Mouse (Mus musculus) limb, embryonic 12.5 days (tissue): ENCODE results near the gene Ncmap. TPM values are rescaled to one million over a fixed set of nuclear protein-coding genes. Genes with fewer than 3 reads are reported as not detected.
A peak's percentile ranks its signal among the peaks of the same experiment; 100 is the strongest.

ENCODE experiments used
- ATAC-seq: fragments of 200-750 bp; cut with Nextera tagmentation; 2 replicates; pipeline ENCODE4 v1.8.0; 2017; ENCODE audit warnings: low read depth, moderate TSS enrichment; ENCODE audit not compliant: insufficient number of reproducible peaks, insufficient read depth, low FRiP score, low TSS enrichment
- H3K27ac ChIP-seq: fragments of 300-500 bp; sonication (generic); 2 replicates; pipeline ENCODE4 v1.5.1; 2016; ENCODE audit warnings: mild to moderate bottlenecking, moderate library complexity
- H3K27me3 ChIP-seq: fragments of 300-500 bp; sonication (generic); 2 replicates; pipeline ENCODE4 v1.6.1; 2016; ENCODE audit warnings: mild to moderate bottlenecking, moderate library complexity
- H3K36me3 ChIP-seq: fragments of 300-500 bp; sonication (generic); 2 replicates; pipeline ENCODE4 v1.6.1; 2016; ENCODE audit warnings: mild to moderate bottlenecking, moderate library complexity
- H3K4me1 ChIP-seq: fragments of 300-500 bp; sonication (generic); replicated peaks from 2 replicates; pipeline ENCODE4 v1.6.1; 2016
- H3K4me2 ChIP-seq: fragments of 300-500 bp; sonication (generic); 2 replicates; pipeline ENCODE4 v1.6.1; 2016; ENCODE audit warnings: mild to moderate bottlenecking, moderate library complexity
- H3K4me3 ChIP-seq: fragments of 300-500 bp; sonication (generic); replicated peaks from 2 replicates; pipeline ENCODE4 v1.5.1; 2016; ENCODE audit warnings: mild to moderate bottlenecking
- H3K9ac ChIP-seq: fragments of 300-500 bp; sonication (generic); replicated peaks from 2 replicates; pipeline ENCODE4 v1.6.1; 2016; ENCODE audit warnings: mild to moderate bottlenecking, moderate library complexity
- H3K9me3 ChIP-seq: fragments of 300-500 bp; sonication (generic); 2 replicates; pipeline ENCODE4 v1.6.1; 2016; ENCODE audit warnings: mild to moderate bottlenecking, moderate library complexity
- WGBS: fragments of 180-500 bp; shearing (Covaris S2); methylation state at CpG from one replicate; pipeline ENCODE4 v1.1.7; 2016; 5-methylcytosine and 5-hydroxymethylcytosine counted together
- microRNA counts: library from miRNA; unstranded; fragments of <30 nt; microRNA quantifications from one replicate; lab custom pipeline; 2017
- microRNA-seq: library from miRNA; unstranded; fragments of <30 nt; microRNA quantifications from one replicate; pipeline ENCODE4, GENCODE M21; 2017
- polyA plus RNA-seq: library from polyadenylated mRNA; unstranded; fragments of >200 nt; fragmentation: Nextera tagmentation; extraction: Ambion mirVana; gene quantifications from 2 replicates; pipeline ENCODE4 v1.2.1, GENCODE M21; 2016

The Ncmap gene
- polyA plus RNA-seq, 1 experiment from 2014 or later: 3.2 TPM

GRCm38 (mm10) chr4:135353066-135353793 is 44.8 kb downstream of the Ncmap start, which contains the start of gene Srrm1:
Gene Srrm1, minus strand, starts transcription at chr4:135353321.
- WGBS: 0% methylated on average over 68 of the region's 69 CpGs

GRCm38 (mm10) chr4:135352326-135353065 is 45.5 kb downstream of the Ncmap start:
- Histone ChIP-seq H3K9me3 (no peaks in the 10 kb centered on the region), H3K4me1 (peaks cover 15% of the 10 kb centered on the region), H3K9ac (peak overlapping the region; percentile 97), H3K4me3 (peak overlapping the region; percentile 97), H3K36me3 (peaks cover 21% of the 10 kb centered on the region; the same call in 1 of the 2 replicates), H3K27ac (peak overlapping the region; percentile 91), H3K4me2 (peak overlapping the region; percentile 86), H3K27me3 (no peaks in the 10 kb centered on the region)
- WGBS: under 1% methylated on average over 67 of the region's 67 CpGs
- ATAC-seq: peak; percentile 30

More at GRCm38 (mm10) chr4:135353066-135353793, 44.8 kb downstream of the Ncmap start, which contains the start of gene Srrm1:
- Histone ChIP-seq H3K27me3 (no peaks in the 10 kb centered on the region), H3K4me1 (peaks cover 15% of the 10 kb centered on the region), H3K27ac (peak within 1 kb of the TSS; percentile 98), H3K36me3 (peaks cover 19% of the 10 kb centered on the region; the same call in 1 of the 2 replicates), H3K9ac (peak within 1 kb of the TSS; percentile 97), H3K9me3 (no peaks in the 10 kb centered on the region), H3K4me3 (peak within 1 kb of the TSS; percentile 97), H3K4me2 (peak within 1 kb of the TSS; percentile 86)
- ATAC-seq: peak; percentile 91

- no peak overlapping the region for H3K4me3 ChIP-seq
- ATAC-seq: no peak
- no peak overlapping the region for H3K27ac ChIP-seq
- WGBS: 88% methylated on average over 14 of the region's 14 CpGs
- no peaks in the 10 kb centered on the region for H3K27me3 ChIP-seq
- no peaks in the 10 kb centered on the region for H3K4me1 ChIP-seq
- H3K9ac ChIP-seq: no peak overlapping the region
- H3K9me3 ChIP-seq: no peaks in the 10 kb centered on the region
- H3K4me2 ChIP-seq: no peak overlapping the region
- peaks cover 98% of the 10 kb centered on the region for H3K36me3 ChIP-seq
Measured at GRCm38 (mm10) chr4:135337376-135337942, 60.6 kb downstream of the Ncmap start.

GRCm38 (mm10) chr4:135336023-135336357 is 62.0 kb downstream of the Ncmap start:
- Histone ChIP-seq H3K4me3 (no peak overlapping the region), H3K9ac (no peak overlapping the region), H3K9me3 (no peaks in the 10 kb centered on the region), H3K27me3 (no peaks in the 10 kb centered on the region), H3K4me2 (no peak overlapping the region), H3K27ac (no peak overlapping the region), H3K4me1 (no peaks in the 10 kb centered on the region), H3K36me3 (peaks cover 98% of the 10 kb centered on the region)
- ATAC-seq: no peak
- 90% methylated on average over 3 of the region's 3 CpGs for WGBS

GRCm38 (mm10) chr4:135335327-135336022 is 62.6 kb downstream of the Ncmap start:
- 90% methylated on average over 9 of the region's 9 CpGs for WGBS
- Histone ChIP-seq H3K4me1 (no peaks in the 10 kb centered on the region), H3K4me3 (no peak overlapping the region), H3K36me3 (peaks cover 98% of the 10 kb centered on the region), H3K9ac (no peak overlapping the region), H3K4me2 (no peak overlapping the region), H3K27ac (no peak overlapping the region), H3K9me3 (no peaks in the 10 kb centered on the region), H3K27me3 (no peaks in the 10 kb centered on the region)
- no peak for ATAC-seq

GRCm38 (mm10) chr4:135326469-135326868 is 71.6 kb downstream of the Ncmap start:
- Histone ChIP-seq H3K4me1 (no peaks in the 10 kb centered on the region), H3K36me3 (peaks cover 98% of the 10 kb centered on the region), H3K4me3 (no peak overlapping the region), H3K27me3 (no peaks in the 10 kb centered on the region), H3K9me3 (no peaks in the 10 kb centered on the region), H3K4me2 (no peak overlapping the region), H3K9ac (no peak overlapping the region), H3K27ac (no peak overlapping the region)
- ATAC-seq: no peak
- WGBS: 91% methylated on average over 3 of the region's 3 CpGs

GRCm38 (mm10) chr4:135326046-135326445 is 72.0 kb downstream of the Ncmap start:
- Histone ChIP-seq H3K4me2 (no peak overlapping the region), H3K4me1 (no peaks in the 10 kb centered on the region), H3K9ac (no peak overlapping the region), H3K9me3 (no peaks in the 10 kb centered on the region), H3K36me3 (peaks cover 98% of the 10 kb centered on the region), H3K4me3 (no peak overlapping the region), H3K27ac (no peak overlapping the region), H3K27me3 (no peaks in the 10 kb centered on the region)
- ATAC-seq: no peak

- no peak overlapping the region for H3K27ac ChIP-seq
- no peak for ATAC-seq
- H3K4me3 ChIP-seq: no peak overlapping the region
- H3K4me2 ChIP-seq: no peak overlapping the region
- WGBS: 90% methylated on average over 8 of the region's 8 CpGs
- no peaks in the 10 kb centered on the region for H3K27me3 ChIP-seq
- no peak overlapping the region for H3K9ac ChIP-seq
- no peaks in the 10 kb centered on the region for H3K4me1 ChIP-seq
- peaks cover 98% of the 10 kb centered on the region for H3K36me3 ChIP-seq
- H3K9me3 ChIP-seq: no peaks in the 10 kb centered on the region
Measured at GRCm38 (mm10) chr4:135323021-135323420, 75.0 kb downstream of the Ncmap start.

MicroRNAs encoded within 50 kb of the gene (microRNA counts, 519-probe panel; counts per million panel counts)
- not detected for microRNA mmu-miR-700 (lab: Ali Mortazavi, UCI)

Small RNA genes within 50 kb of the gene (microRNA-seq; reads per million reads assigned to microRNA genes)
- gene Mir700: 189 reads per million, percentile 59 among the genes with 10 or more reads in this experiment

Other genes starting within 250 kb of the Ncmap start
- 191 and 199 TPM in 2 replicates for gene Clic4, start 125.4 kb downstream of the Ncmap start, polyA plus RNA-seq
- gene Srrm1, start 44.9 kb downstream of the Ncmap start, polyA plus RNA-seq: 260 and 298 TPM in 2 replicates
- gene Rcan3, start 35.6 kb upstream of the Ncmap start, polyA plus RNA-seq: 11.7 and 12.6 TPM in 2 replicates
- 0.09 and 0.21 TPM in 2 replicates for gene Stpg1, start 96.6 kb upstream of the Ncmap start, polyA plus RNA-seq
- 3.1 and 3.5 TPM in 2 replicates for gene Nipal3, start 96.8 kb upstream of the Ncmap start, polyA plus RNA-seq
- gene Grhl3, start 175.4 kb upstream of the Ncmap start, polyA plus RNA-seq: 11.1 and 11.7 TPM in 2 replicates